Mouse (Mus musculus): ENCODE data around the gene Plcl1. TPM values are rescaled to one million over a fixed set of nuclear protein-coding genes. Genes with fewer than 3 reads are reported as not detected.

Plcl1 gene
- total and polyA plus RNA-seq, 3 experiments = not detected

DNA sequence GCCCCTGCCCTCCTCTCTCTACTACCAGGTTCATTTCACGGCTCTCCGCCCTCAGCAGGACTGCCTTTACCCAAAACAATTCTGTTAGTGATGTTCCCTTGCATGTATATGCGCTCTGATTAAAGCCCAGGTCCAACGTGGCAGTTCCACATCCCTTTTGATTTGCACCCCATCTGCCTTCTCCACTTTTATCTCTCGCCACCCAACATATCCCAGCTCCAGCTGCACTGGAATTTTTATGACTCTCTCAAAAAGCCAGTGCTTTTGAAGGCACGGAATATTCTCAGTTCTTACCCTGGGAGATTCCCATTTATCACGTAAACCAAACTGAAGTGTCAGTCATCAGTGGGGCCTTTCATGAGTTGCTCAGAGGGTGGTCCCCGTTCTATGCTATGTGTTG lies 200.7 kb downstream of the Plcl1 start:
- TF ChIP-seq GATA1 (IDR thresholded peaks at IDR 0.05; ENCODE audit: low read depth, low read length) (no peak), NRF1 (IDR thresholded peaks at IDR 0.05; ENCODE audit: insufficient read depth, low read depth, low read length, poor library complexity, severe bottlenecking) (no peak), USF1 (IDR thresholded peaks at IDR 0.05; ENCODE audit: low read depth, low read length) (no peak), SMC3 (IDR thresholded peaks at IDR 0.05; ENCODE audit: low read depth, low read length) (no peak), UBTF (IDR thresholded peaks at IDR 0.05; ENCODE audit: borderline replicate concordance, insufficient read depth, low read depth, low read length) (no peak), RCOR1 (IDR thresholded peaks at IDR 0.05; ENCODE audit: low read depth, low read length) (no peak), POLR2A (IDR thresholded peaks at IDR 0.05; ENCODE audit: control insufficient read depth in 1 of 2, insufficient read depth in 1 of 2, low read depth in 1 of 2, low read length in 2 of 2, poor library complexity in 1 of 2) (no peak), ZC3H11A (IDR thresholded peaks at IDR 0.05; ENCODE audit: low read depth, low read length) (no peak), RAD21 (IDR thresholded peaks at IDR 0.05; ENCODE audit: low read depth, low read length) (no peak), GABPA (IDR thresholded peaks at IDR 0.05; ENCODE audit: low read depth, low read length) (no peak), MAX (IDR thresholded peaks at IDR 0.05; ENCODE audit: low read length) (no peak), ELF1 (IDR thresholded peaks at IDR 0.05; ENCODE audit: low read depth, low read length) (no peak), ETS1 (IDR thresholded peaks at IDR 0.05; ENCODE audit: low read depth, low read length) (no peak), E2F4 (IDR thresholded peaks at IDR 0.05; ENCODE audit: borderline replicate concordance, low read depth, low read length) (no peak), MYB (IDR thresholded peaks at IDR 0.05; ENCODE audit: low read depth, low read length) (no peak), MYC (IDR thresholded peaks at IDR 0.05; ENCODE audit: low read depth, low read length) (no peak), KAT2A (conservative IDR thresholded peaks at IDR 0.05; ENCODE audit: low read depth, low read length) (no peak), ZMIZ1 (IDR thresholded peaks at IDR 0.05; ENCODE audit: low read depth, low read length) (no peak), NELFE (IDR thresholded peaks at IDR 0.05; ENCODE audit: low read depth, low read length) (no peak), USF2 (IDR thresholded peaks at IDR 0.05; ENCODE audit: borderline replicate concordance in 1 of 2, insufficient read depth in 1 of 2, low read depth in 1 of 2, low read length in 2 of 2) (no peak)

DNA sequence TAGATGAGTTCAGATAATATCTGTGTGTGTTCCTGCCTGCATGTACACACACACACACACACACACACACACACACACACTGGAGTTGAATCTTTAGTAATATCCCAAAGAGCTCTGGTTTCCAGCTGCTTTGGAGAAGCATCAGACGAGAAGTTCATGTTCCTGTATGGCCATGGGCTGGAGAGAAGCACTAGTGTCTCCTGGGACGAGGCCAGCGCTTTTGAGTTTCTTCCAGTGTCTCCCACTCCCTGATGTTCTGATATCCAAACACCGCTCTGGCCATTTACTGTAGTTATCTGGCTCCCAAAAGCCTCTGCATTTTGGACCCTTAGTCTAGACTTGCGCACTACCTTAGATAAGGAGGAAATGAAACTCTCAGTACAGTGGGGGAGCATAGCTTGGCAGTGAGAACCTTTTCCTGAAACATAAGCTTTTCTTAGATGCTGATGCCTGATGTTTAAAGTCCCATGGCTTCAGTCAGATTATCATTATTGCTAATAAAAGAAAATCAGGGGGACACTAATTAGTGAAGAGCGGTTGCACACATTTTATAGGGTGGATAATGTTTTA lies 207.1 kb downstream of the Plcl1 start:
- no peak overlapping the region for H3K27ac ChIP-seq (ENCODE audit: control insufficient read depth, low read depth, low read length)
- no peaks in the 10 kb centered on the region for H3K79me2 ChIP-seq (ENCODE audit: control insufficient read depth, insufficient read depth, low read length, poor library complexity)
- no peaks in the 10 kb centered on the region for H3K36me3 ChIP-seq (ENCODE audit: control insufficient read depth in 1 of 2, insufficient read depth in 2 of 2, low read length in 2 of 2)
- no peak for DNase-seq (ENCODE audit: low read depth, low spot score)
- no peaks in the 10 kb centered on the region for H3K9me3 ChIP-seq (replicated peaks; ENCODE audit: insufficient read depth, low read length)
- no peaks in the 10 kb centered on the region for H3K4me1 ChIP-seq (ENCODE audit: control insufficient read depth in 1 of 2, insufficient read depth in 2 of 2, low read length in 2 of 2)
- H3K9ac ChIP-seq (ENCODE audit: control insufficient read depth, low read depth, low read length, poor library complexity, severe bottlenecking) = no peak overlapping the region
- TF ChIP-seq TAL1 (IDR thresholded peaks at IDR 0.05; ENCODE audit: low read length) (no peak), ZNF384 (IDR thresholded peaks at IDR 0.05; ENCODE audit: low read depth, low read length) (no peak), NRF1 (IDR thresholded peaks at IDR 0.05; ENCODE audit: insufficient read depth, low read depth, low read length, poor library complexity, severe bottlenecking) (no peak), MEF2A (IDR thresholded peaks at IDR 0.05; ENCODE audit: extremely low read depth, insufficient replicate concordance, low read depth, low read length, poor library complexity, severe bottlenecking) (no peak), POLR2AphosphoS5 (IDR thresholded peaks at IDR 0.05; ENCODE audit: borderline replicate concordance, low read depth, low read length) (no peak), USF1 (IDR thresholded peaks at IDR 0.05; ENCODE audit: low read depth, low read length) (no peak)
- no peaks in the 10 kb centered on the region for H3K27me3 ChIP-seq (ENCODE audit: control insufficient read depth in 1 of 2, insufficient read depth in 2 of 2, low read length in 2 of 2)
- H3K4me3 ChIP-seq (ENCODE audit: control insufficient read depth in 1 of 2, insufficient read depth in 1 of 2, low read depth in 2 of 2, low read length in 2 of 2) = no peak overlapping the region

More for the DNA sequence above, 200.7 kb downstream of the Plcl1 start:
- Histone ChIP-seq H3K4me1 (ENCODE audit: control insufficient read depth in 1 of 2, insufficient read depth in 2 of 2, low read length in 2 of 2) (no peaks in the 10 kb centered on the region), H3K36me3 (ENCODE audit: control insufficient read depth in 1 of 2, insufficient read depth in 2 of 2, low read length in 2 of 2) (no peaks in the 10 kb centered on the region), H3K27ac (ENCODE audit: control insufficient read depth, low read depth, low read length) (no peak overlapping the region), H3K27me3 (ENCODE audit: control insufficient read depth in 1 of 2, insufficient read depth in 2 of 2, low read length in 2 of 2) (no peaks in the 10 kb centered on the region), H3K9ac (ENCODE audit: control insufficient read depth, low read depth, low read length, poor library complexity, severe bottlenecking) (no peak overlapping the region), H3K4me3 (ENCODE audit: control insufficient read depth in 1 of 2, insufficient read depth in 1 of 2, low read depth in 2 of 2, low read length in 2 of 2) (no peak overlapping the region), H3K9me3 (replicated peaks; ENCODE audit: insufficient read depth, low read length) (no peaks in the 10 kb centered on the region), H3K79me2 (ENCODE audit: control insufficient read depth, insufficient read depth, low read length, poor library complexity) (no peaks in the 10 kb centered on the region)
- DNase-seq (ENCODE audit: low read depth, low spot score) = no peak

All from MEL (cell line).